Mouse (Mus musculus): Measurements from ENCODE around the gene Gart. TPM values are rescaled to one million over a fixed set of nuclear protein-coding genes. Genes with fewer than 3 reads are reported as not detected.

Gene Gart
- polyA plus RNA-seq, 1 experiment from 2014 or later, result 55.2 TPM

Other genes starting within 250 kb of the Gart start
- 10.4 and 11.1 TPM in 2 replicates for gene Il10rb, start 240.8 kb downstream of the Gart start, polyA plus RNA-seq (2015; fragmentation: Nextera tagmentation; extraction: Ambion mirVana)
- gene Ifnar1, start 161.7 kb downstream of the Gart start, polyA plus RNA-seq (2015; fragmentation: Nextera tagmentation; extraction: Ambion mirVana), result 48.0 and 51.7 TPM in 2 replicates
- gene Ifngr2, start 99.9 kb downstream of the Gart start, polyA plus RNA-seq (2015; fragmentation: Nextera tagmentation; extraction: Ambion mirVana), result 104 and 125 TPM in 2 replicates
- gene Tmem50b, start 49.2 kb downstream of the Gart start, polyA plus RNA-seq (2015; fragmentation: Nextera tagmentation; extraction: Ambion mirVana), result 95.1 and 106 TPM in 2 replicates
- gene Dnajc28, start 27.9 kb downstream of the Gart start, polyA plus RNA-seq (2015; fragmentation: Nextera tagmentation; extraction: Ambion mirVana), result 6.9 and 7.3 TPM in 2 replicates
- 98.4 and 115 TPM in 2 replicates for gene Son, start 554 bp upstream of the Gart start, polyA plus RNA-seq (2015; fragmentation: Nextera tagmentation; extraction: Ambion mirVana)
- gene Donson, start 41.8 kb upstream of the Gart start, polyA plus RNA-seq (2015; fragmentation: Nextera tagmentation; extraction: Ambion mirVana), result 19.2 and 20.4 TPM in 2 replicates
- 114 and 121 TPM in 2 replicates for gene Cryzl1, start 82.0 kb upstream of the Gart start, polyA plus RNA-seq (2015; fragmentation: Nextera tagmentation; extraction: Ambion mirVana)
- gene Itsn1, start 82.3 kb upstream of the Gart start, polyA plus RNA-seq (2015; fragmentation: Nextera tagmentation; extraction: Ambion mirVana), result 60.7 and 63.5 TPM in 2 replicates

Measured in midbrain, embryonic 16.5 days (tissue).